Mouse (Mus musculus): Measurements from ENCODE around the gene Id1. TPM values are rescaled to one million over a fixed set of nuclear protein-coding genes. Genes with fewer than 3 reads are reported as not detected.

The Id1 gene
- polyA plus RNA-seq, 1 experiment from 2014 or later = 107 TPM

DNA sequence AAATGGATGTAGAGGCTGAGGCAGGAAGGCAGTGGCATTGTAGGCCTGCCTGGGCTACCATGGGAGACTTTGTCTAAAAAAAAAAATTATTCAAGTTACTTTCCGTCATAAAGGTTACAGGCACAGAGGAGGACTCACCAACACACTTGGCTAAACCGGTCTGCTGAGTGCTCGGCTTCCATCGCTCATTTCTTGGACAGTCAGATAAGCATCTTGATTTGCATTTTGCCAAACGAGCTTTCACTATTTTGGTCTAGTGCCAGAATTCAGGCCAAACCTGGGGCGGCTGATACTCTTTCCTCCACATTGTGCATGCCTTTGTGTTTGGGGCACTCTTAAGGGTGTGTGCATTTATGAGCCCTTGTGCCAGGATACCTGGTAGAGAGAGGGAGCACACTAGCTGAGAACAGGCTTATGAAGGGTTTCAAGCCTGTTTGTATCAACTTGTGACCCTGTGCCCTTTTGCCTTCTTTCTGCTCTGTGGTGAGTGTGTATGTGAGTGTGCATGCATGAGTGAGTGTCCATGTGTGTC, 19.7 kb upstream of the Id1 start:
- 59% methylated on average over 6 of the region's 6 CpGs for WGBS

DNA sequence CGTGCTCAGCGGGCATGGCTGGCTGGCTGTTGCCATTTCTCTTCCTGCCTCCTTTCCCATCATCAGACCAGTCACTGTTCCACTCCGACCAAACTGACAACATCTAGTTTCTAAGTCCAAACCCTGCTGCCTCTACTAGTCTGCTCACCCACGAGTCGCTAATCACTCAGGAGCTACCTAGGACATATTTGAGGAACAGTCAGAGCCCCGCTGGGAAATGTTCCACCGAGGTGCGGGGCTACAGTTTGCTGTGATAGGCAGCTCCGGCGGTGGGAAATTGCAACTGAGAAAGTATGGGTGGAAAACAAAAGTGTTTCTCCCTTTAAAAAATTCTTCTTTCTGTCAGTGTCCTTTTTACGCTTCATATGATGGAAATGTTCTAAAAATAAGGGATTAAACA, 18.4 kb upstream of the Id1 start:
- no peaks in the 10 kb centered on the region for H3K36me3 ChIP-seq (ENCODE audit: control insufficient read depth, insufficient read depth, low read length)
- no peak overlapping the region for H3K4me3 ChIP-seq (ENCODE audit: low read length)
- no peak overlapping the region for H3K4me2 ChIP-seq (ENCODE audit: low read depth, low read length)
- no peak overlapping the region for H3K9ac ChIP-seq (ENCODE audit: low read depth, low read length)
- H3K9me3 ChIP-seq (ENCODE audit: control insufficient read depth, low read length) = no peaks in the 10 kb centered on the region
- 62% methylated on average over 11 of the region's 11 CpGs for WGBS
- no peaks in the 10 kb centered on the region for H3K27me3 ChIP-seq (replicated peaks; ENCODE audit: control insufficient read depth, insufficient read depth, low read length)
- H3K4me1 ChIP-seq (ENCODE audit: control insufficient read depth, insufficient read depth, low read length) = peaks cover 4% of the 10 kb centered on the region; the same call in 1 of the 2 replicates
- no peak for ATAC-seq
- no peak overlapping the region for H3K27ac ChIP-seq (ENCODE audit: low read length)

More for the DNA sequence above, 19.7 kb upstream of the Id1 start:
- no peak for ATAC-seq
- no peaks in the 10 kb centered on the region for H3K9me3 ChIP-seq (ENCODE audit: control insufficient read depth, low read length)
- no peaks in the 10 kb centered on the region for H3K36me3 ChIP-seq (ENCODE audit: control insufficient read depth, insufficient read depth, low read length)
- no peak overlapping the region for H3K27ac ChIP-seq (ENCODE audit: low read length)
- H3K4me1 ChIP-seq (ENCODE audit: control insufficient read depth, insufficient read depth, low read length) = peaks cover 4% of the 10 kb centered on the region; the same call in 1 of the 2 replicates
- H3K9ac ChIP-seq (ENCODE audit: low read depth, low read length) = no peak overlapping the region
- H3K4me2 ChIP-seq (ENCODE audit: low read depth, low read length) = no peak overlapping the region
- H3K27me3 ChIP-seq (replicated peaks; ENCODE audit: control insufficient read depth, insufficient read depth, low read length) = no peaks in the 10 kb centered on the region
- H3K4me3 ChIP-seq (ENCODE audit: low read length) = no peak overlapping the region

DNA sequence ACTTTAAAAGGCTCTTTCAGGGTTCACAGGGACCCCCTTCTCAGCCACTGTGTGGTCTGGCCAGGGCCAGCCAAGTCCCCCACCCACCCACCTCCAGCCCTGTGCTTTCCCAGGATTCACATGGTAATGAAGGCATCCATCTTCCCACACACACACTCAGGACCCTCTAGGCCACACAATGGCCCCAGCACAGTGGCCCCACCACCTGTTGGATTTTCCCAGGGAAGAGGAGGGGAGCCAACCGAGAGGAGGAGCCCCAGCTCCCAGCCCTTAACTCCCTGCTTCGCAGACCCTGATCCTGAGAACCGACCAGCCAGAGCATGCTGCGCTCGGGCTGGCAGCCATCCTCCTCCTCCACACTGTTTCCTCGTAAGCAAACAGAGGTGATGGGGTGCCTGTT, 18.0 kb upstream of the Id1 start:
- Histone ChIP-seq H3K4me1 (ENCODE audit: control insufficient read depth, insufficient read depth, low read length) (peaks cover 4% of the 10 kb centered on the region; the same call in 1 of the 2 replicates), H3K4me2 (ENCODE audit: low read depth, low read length) (no peak overlapping the region), H3K36me3 (ENCODE audit: control insufficient read depth, insufficient read depth, low read length) (no peaks in the 10 kb centered on the region), H3K27ac (ENCODE audit: low read length) (no peak overlapping the region), H3K9me3 (ENCODE audit: control insufficient read depth, low read length) (no peaks in the 10 kb centered on the region), H3K4me3 (ENCODE audit: low read length) (no peak overlapping the region), H3K27me3 (replicated peaks; ENCODE audit: control insufficient read depth, insufficient read depth, low read length) (no peaks in the 10 kb centered on the region), H3K9ac (ENCODE audit: low read depth, low read length) (no peak overlapping the region)
- 33% methylated on average over 6 of the region's 6 CpGs for WGBS
- 0 out of 2 replicates have a peak, but pooled peaks have one; percentile 14 for ATAC-seq

DNA sequence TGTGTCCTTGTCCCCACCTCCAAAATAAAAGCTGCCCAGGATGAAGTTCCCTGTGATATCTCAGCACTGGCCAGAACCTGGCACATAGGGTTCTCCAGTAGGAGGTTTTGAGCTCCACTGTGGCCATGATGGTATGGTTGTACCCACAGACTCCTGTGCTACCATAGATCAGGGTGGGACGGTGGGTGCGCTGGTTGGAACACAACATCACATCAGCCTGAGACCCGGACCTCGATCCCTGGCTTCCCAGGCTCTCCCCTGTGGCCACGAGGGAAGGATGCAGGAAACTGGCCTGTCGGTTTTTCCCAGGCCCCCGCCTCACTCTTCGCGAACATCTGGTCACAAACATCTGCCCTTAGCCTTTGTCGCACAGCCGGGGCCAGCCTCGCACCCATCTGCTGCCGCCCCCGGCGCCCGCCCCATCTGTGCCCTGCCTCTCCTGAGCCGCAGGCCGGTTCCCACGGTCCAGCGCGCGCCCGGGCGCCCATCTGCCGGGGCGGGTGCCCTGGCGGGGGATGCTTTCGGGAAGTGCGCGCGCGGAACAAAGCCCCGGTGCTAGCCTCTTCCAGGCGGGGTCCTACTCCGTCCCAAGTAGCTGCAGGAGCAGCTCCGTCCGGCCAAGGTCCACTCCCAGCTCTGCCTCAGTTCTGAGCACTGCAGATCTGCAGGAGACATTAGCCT, 12.3 kb upstream of the Id1 start:
- peak overlapping the region; percentile 72 for H3K9ac ChIP-seq (ENCODE audit: low read depth, low read length)
- 4% methylated on average over 37 of the region's 37 CpGs for WGBS
- H3K27me3 ChIP-seq (replicated peaks; ENCODE audit: control insufficient read depth, insufficient read depth, low read length) = no peaks in the 10 kb centered on the region
- H3K4me1 ChIP-seq (ENCODE audit: control insufficient read depth, insufficient read depth, low read length) = peaks cover 39% of the 10 kb centered on the region
- H3K27ac ChIP-seq (ENCODE audit: low read length) = no peak overlapping the region; the same call in 1 of the 2 replicates
- peak; percentile 41 for ATAC-seq
- H3K36me3 ChIP-seq (ENCODE audit: control insufficient read depth, insufficient read depth, low read length) = no peaks in the 10 kb centered on the region
- H3K4me2 ChIP-seq (ENCODE audit: low read depth, low read length) = peak overlapping the region; percentile 73
- H3K4me3 ChIP-seq (ENCODE audit: low read length) = peak overlapping the region; percentile 40
- no peaks in the 10 kb centered on the region for H3K9me3 ChIP-seq (ENCODE audit: control insufficient read depth, low read length)

DNA sequence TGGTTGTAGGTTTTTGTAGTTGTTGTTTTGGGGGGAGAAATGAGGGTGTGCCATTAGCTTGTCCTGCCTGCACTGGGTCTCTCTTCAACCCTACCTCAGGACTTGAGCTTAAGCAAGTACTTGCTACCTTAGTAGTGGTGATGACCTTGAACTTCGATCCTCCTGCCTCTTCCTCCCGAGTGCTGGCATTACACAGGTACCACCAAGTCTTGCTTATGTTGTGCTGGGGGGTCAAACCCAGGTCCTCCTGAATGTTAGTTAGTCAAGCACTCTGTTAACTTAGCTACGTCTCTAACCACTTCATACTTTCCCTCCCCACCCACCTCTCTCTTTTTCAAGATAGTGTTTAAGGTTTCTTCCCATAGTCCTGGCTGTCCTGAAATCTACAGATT, 11.7 kb upstream of the Id1 start:
- no peak for ATAC-seq
- H3K9ac ChIP-seq (ENCODE audit: low read depth, low read length) = peak overlapping the region; percentile 72
- peaks cover 44% of the 10 kb centered on the region for H3K4me1 ChIP-seq (ENCODE audit: control insufficient read depth, insufficient read depth, low read length)
- H3K27me3 ChIP-seq (replicated peaks; ENCODE audit: control insufficient read depth, insufficient read depth, low read length) = no peaks in the 10 kb centered on the region
- no peaks in the 10 kb centered on the region for H3K9me3 ChIP-seq (ENCODE audit: control insufficient read depth, low read length)
- H3K27ac ChIP-seq (ENCODE audit: low read length) = no peak overlapping the region
- H3K36me3 ChIP-seq (ENCODE audit: control insufficient read depth, insufficient read depth, low read length) = no peaks in the 10 kb centered on the region
- H3K4me3 ChIP-seq (ENCODE audit: low read length) = peak overlapping the region; percentile 40
- peak overlapping the region; percentile 73 for H3K4me2 ChIP-seq (ENCODE audit: low read depth, low read length)
- 56% methylated on average over 3 of the region's 3 CpGs for WGBS

DNA sequence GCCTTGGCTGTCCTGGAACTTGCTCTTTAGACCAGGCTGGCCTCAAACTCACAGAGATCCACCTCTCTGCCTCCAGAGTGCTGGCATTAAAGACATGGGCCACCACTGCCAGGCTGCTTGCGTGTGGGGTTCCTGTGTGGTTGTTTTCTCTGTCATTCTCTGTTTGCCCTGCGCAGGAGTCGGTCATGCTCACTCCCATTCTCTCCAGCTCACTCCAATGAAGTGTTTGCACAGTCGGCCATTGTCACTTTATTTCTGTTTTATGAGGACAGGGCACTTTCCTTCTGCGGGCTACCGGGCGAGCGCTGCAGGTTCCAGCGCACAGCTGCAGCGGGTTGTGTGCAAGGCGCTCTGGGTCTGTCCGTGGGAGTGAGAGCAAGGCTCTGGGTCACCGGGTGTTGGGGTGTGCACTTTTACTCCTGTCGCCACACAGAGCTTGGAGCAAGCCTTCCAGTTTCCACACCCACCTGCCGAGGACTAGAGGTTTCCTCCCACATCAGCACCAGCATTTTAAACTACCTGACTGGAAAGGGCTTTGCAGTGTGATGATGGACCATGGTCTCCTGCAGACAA, 10.8 kb upstream of the Id1 start:
- no peak overlapping the region for H3K9ac ChIP-seq (ENCODE audit: low read depth, low read length)
- ATAC-seq = no peak
- H3K27ac ChIP-seq (ENCODE audit: low read length) = no peak overlapping the region
- no peaks in the 10 kb centered on the region for H3K27me3 ChIP-seq (replicated peaks; ENCODE audit: control insufficient read depth, insufficient read depth, low read length)
- no peak overlapping the region for H3K4me2 ChIP-seq (ENCODE audit: low read depth, low read length)
- 57% methylated on average over 15 of the region's 15 CpGs for WGBS
- no peaks in the 10 kb centered on the region for H3K9me3 ChIP-seq (ENCODE audit: control insufficient read depth, low read length)
- H3K4me1 ChIP-seq (ENCODE audit: control insufficient read depth, insufficient read depth, low read length) = peaks cover 53% of the 10 kb centered on the region
- no peaks in the 10 kb centered on the region for H3K36me3 ChIP-seq (ENCODE audit: control insufficient read depth, insufficient read depth, low read length)
- H3K4me3 ChIP-seq (ENCODE audit: low read length) = no peak overlapping the region

DNA sequence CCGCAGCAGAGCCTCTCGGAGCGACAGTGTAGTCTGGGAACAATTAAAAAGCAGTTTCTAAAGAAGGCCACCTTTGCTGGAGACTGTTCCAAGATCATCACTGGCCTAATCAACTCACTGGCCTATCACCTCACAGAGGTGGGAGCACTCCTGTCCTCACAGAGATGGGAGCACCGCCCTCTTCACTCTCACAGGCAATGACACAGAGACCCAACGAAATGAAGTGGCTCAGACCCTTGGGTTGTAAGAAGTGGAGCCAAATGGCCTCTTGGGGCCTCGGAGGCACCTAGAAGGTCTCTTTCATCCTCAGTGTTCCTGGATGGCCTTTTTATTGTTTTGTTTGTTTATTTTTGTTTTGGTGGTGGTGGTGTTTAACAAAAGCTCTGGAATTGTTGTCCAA, 9.8 kb upstream of the Id1 start:
- Histone ChIP-seq H3K4me3 (ENCODE audit: low read length) (no peak overlapping the region), H3K36me3 (ENCODE audit: control insufficient read depth, insufficient read depth, low read length) (no peaks in the 10 kb centered on the region), H3K9me3 (ENCODE audit: control insufficient read depth, low read length) (no peaks in the 10 kb centered on the region), H3K27ac (ENCODE audit: low read length) (no peak overlapping the region), H3K9ac (ENCODE audit: low read depth, low read length) (no peak overlapping the region), H3K27me3 (replicated peaks; ENCODE audit: control insufficient read depth, insufficient read depth, low read length) (no peaks in the 10 kb centered on the region), H3K4me2 (ENCODE audit: low read depth, low read length) (no peak overlapping the region), H3K4me1 (ENCODE audit: control insufficient read depth, insufficient read depth, low read length) (peaks cover 54% of the 10 kb centered on the region)
- ATAC-seq = no peak
- WGBS = 88% methylated on average over 6 of the region's 6 CpGs

DNA sequence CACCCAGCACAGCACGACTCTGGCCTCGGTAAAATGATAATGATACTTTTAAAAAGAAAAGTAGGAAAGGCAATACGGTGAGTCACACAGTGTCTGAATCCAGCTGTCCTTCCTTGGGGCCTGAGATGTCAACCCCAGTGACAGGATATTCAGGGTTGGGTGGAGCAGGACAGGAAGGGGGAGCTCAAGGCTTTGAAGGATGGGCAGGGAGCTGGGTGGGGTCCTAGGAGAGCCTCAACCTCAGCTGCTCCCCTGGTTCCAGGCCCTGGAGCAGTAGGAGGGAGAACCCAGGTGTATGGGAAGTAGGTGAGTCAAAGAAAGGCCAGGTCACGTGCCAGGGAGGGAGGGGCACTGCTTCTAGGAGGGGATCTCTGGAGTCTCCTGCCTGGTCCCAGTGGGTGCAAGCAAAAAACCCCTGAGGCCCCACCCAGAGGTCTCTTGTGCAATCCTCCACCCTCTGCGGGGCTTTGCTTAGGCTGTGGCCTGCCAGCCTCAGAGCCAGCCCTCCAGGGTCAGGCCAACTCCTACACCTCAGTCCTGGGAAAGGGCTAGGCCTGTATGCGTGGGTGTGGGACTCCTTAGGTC, 9.2 kb upstream of the Id1 start:
- 0 out of 2 replicates have a peak, but pooled peaks have one; percentile 10 for ATAC-seq
- Histone ChIP-seq H3K36me3 (ENCODE audit: control insufficient read depth, insufficient read depth, low read length) (no peaks in the 10 kb centered on the region), H3K27me3 (replicated peaks; ENCODE audit: control insufficient read depth, insufficient read depth, low read length) (no peaks in the 10 kb centered on the region), H3K4me3 (ENCODE audit: low read length) (no peak overlapping the region), H3K4me2 (ENCODE audit: low read depth, low read length) (no peak overlapping the region), H3K9ac (ENCODE audit: low read depth, low read length) (peak overlapping the region; percentile 46; the same call in 1 of the 2 replicates), H3K27ac (ENCODE audit: low read length) (peak overlapping the region; percentile 88), H3K9me3 (ENCODE audit: control insufficient read depth, low read length) (no peaks in the 10 kb centered on the region), H3K4me1 (ENCODE audit: control insufficient read depth, insufficient read depth, low read length) (peaks cover 56% of the 10 kb centered on the region)
- 35% methylated on average over 6 of the region's 6 CpGs for WGBS

DNA sequence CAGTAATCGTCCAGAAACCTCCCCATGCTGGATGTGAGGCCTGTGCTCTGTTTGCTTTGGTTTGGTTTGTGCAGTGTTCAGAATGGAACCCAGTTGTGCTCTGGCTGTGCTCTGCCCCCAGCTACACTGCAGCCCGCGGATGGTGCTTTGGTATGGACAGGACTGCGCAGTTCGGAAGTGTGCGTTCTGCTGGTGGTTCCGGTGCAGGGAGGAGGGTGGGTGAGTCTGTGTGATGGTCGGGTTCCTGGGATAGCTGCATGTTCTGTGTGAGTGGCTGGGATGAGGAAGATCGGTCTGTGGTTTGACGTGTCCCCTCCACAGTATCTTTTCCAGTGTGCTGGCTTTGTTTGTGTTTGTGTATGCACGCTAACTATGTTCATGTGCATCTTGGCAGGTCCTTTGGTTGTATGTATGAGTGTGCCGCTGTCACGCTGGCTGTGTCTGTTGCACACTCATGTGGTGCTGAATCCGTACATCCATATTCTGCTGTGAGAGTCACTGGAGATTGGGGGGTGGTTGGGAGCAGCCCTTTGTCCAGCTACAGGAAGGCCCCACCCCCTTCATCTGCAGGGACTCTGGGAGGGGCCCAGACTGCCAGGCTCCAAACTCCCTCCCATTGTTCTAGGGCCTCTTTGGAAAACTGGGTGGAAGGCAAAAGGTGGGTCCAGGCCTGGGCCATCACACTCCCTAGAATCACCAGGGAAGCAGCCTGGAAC, 8.1 kb upstream of the Id1 start:
- Histone ChIP-seq H3K4me3 (ENCODE audit: low read length) (no peak overlapping the region), H3K9me3 (ENCODE audit: control insufficient read depth, low read length) (no peaks in the 10 kb centered on the region), H3K27ac (ENCODE audit: low read length) (peak overlapping the region; percentile 88), H3K4me1 (ENCODE audit: control insufficient read depth, insufficient read depth, low read length) (peaks cover 59% of the 10 kb centered on the region), H3K27me3 (replicated peaks; ENCODE audit: control insufficient read depth, insufficient read depth, low read length) (no peaks in the 10 kb centered on the region), H3K36me3 (ENCODE audit: control insufficient read depth, insufficient read depth, low read length) (no peaks in the 10 kb centered on the region), H3K4me2 (ENCODE audit: low read depth, low read length) (no peak overlapping the region), H3K9ac (ENCODE audit: low read depth, low read length) (peak overlapping the region; percentile 32)
- peak; percentile 12; the same call in 1 of the 2 replicates for ATAC-seq
- WGBS = 80% methylated on average over 14 of the region's 14 CpGs
